Mouse (Mus musculus): ENCODE data around the gene B130006D01Rik.

GRCm38 (mm10) chr11:95764806-95765205 lies 41.4 kb downstream of the B130006D01Rik start:
- no peak for TF ChIP-seq CTCF (conservative IDR thresholded peaks at IDR 0.05 in 1 of 2, IDR thresholded peaks at IDR 0.05 in 1 of 2; ENCODE audit: low read depth in 2 of 2, low read length in 2 of 2)
- TF ChIP-seq BHLHE40 (IDR thresholded peaks at IDR 0.05; ENCODE audit: low read depth, low read length), result no peak
- TF ChIP-seq POLR2A (IDR thresholded peaks at IDR 0.05; ENCODE audit: low read depth, low read length), result no peak
- no peak for TF ChIP-seq E2F4 (IDR thresholded peaks at IDR 0.05; ENCODE audit: insufficient replicate concordance, low read depth, low read length)

All from CH12.LX (cell line).